Mouse (Mus musculus) myocyte (in vitro differentiated cells): Measurements from ENCODE around the gene Btbd35f27.
"Not testable (repeated sequence)": the region's sequence is repeated elsewhere in the genome, so short reads cannot be mapped to it uniquely, and the experiment has no call there.

Experiments used
- CEBPB ChIP-seq: IDR thresholded peaks from 2 replicates; pipeline ENCODE4 v1.6.1; 2011; ENCODE audit warnings: mild to moderate bottlenecking, moderate library complexity; ENCODE audit not compliant: poor library complexity, insufficient read depth, severe bottlenecking
- E2F4 ChIP-seq: IDR thresholded peaks from one replicate; pipeline ENCODE4 v1.6.1; 2011; ENCODE audit warnings: mild to moderate bottlenecking, control low read depth, moderate library complexity; ENCODE audit not compliant: insufficient read depth
- MAX ChIP-seq: IDR thresholded peaks from one replicate; pipeline ENCODE4 v1.6.1; 2011; ENCODE audit warnings: low read depth, mild to moderate bottlenecking, control low read depth
- MYOG ChIP-seq, 3 experiments: IDR thresholded peaks; one replicate each; pipeline ENCODE4 v1.6.1; 2011; ENCODE audit warnings: control low read depth in 2 of 3, low read depth in 2 of 3, mild to moderate bottlenecking in 2 of 3; ENCODE audit not compliant: insufficient read length in 2 of 3, control insufficient read depth in 1 of 3, insufficient read depth in 1 of 3
- POLR2A ChIP-seq: IDR thresholded peaks from one replicate; pipeline ENCODE4 v1.6.1; 2011; ENCODE audit warnings: low read depth, mild to moderate bottlenecking, control low read depth, moderate library complexity; ENCODE audit not compliant: insufficient read length
- POLR2AphosphoS2 ChIP-seq: IDR thresholded peaks from one replicate; pipeline ENCODE4 v1.6.1; 2011; ENCODE audit warnings: low read depth, control low read depth; ENCODE audit not compliant: insufficient read length
- REST ChIP-seq: IDR thresholded peaks from one replicate; pipeline ENCODE4 v1.6.1; 2011; ENCODE audit warnings: mild to moderate bottlenecking, control low read depth, moderate library complexity; ENCODE audit not compliant: insufficient read depth, insufficient read length
- SRF ChIP-seq: IDR thresholded peaks from one replicate; pipeline ENCODE4 v1.6.1; 2011; ENCODE audit warnings: low read depth; ENCODE audit not compliant: control insufficient read depth, insufficient read length
- TCF12 ChIP-seq: IDR thresholded peaks from one replicate; pipeline ENCODE4 v1.6.1; 2011; ENCODE audit warnings: mild to moderate bottlenecking, control low read depth; ENCODE audit not compliant: poor library complexity, insufficient read depth, severe bottlenecking
- USF1 ChIP-seq: IDR thresholded peaks from one replicate; pipeline ENCODE4 v1.6.1; 2011; ENCODE audit warnings: low read depth, mild to moderate bottlenecking, control low read depth, moderate library complexity

DNA sequence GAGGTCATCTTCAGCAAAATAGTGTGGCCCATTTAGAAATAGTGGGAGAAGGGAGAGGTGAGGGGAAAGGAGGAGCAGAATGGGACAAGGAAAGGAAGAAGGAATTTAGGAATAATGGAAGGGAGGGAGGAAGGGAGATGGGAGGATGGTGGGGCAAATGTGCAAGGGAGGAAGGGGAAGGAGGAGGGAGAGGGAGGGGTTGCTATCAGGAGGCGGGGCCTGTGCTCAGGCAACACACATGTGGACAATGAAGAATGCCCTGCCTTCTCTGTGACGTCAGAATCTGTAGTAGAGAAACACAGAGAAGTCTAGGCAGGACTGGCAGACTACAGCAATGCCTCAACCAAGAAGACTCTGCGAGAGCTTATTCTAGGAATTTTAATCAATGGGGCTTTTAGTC is at the start of gene Btbd35f27:
- not testable (repeated sequence) for TF ChIP-seq POLR2A; USF1; MAX; REST; E2F4; POLR2AphosphoS2; SRF; MYOG (IDR thresholded peaks at IDR 0.05; ENCODE audit: control insufficient read depth in 1 of 3, insufficient read depth in 1 of 3, insufficient read length in 2 of 3, low read depth in 2 of 3); CEBPB; TCF12
